Mouse (Mus musculus) bone marrow macrophage, adult 2 months (primary cell): ENCODE measurements around the gene Sertad2.

Source experiments
- CTCF ChIP-seq: IDR thresholded peaks from 2 replicates; pipeline ENCODE4 v1.5.1; 2012; ENCODE audit warnings: low read depth, mild to moderate bottlenecking, low read length, moderate library complexity
- POLR2A ChIP-seq: IDR thresholded peaks from 2 replicates; pipeline ENCODE4 v1.6.1; 2012; ENCODE audit warnings: mild to moderate bottlenecking, low read depth, low read length, borderline replicate concordance

- TF ChIP-seq POLR2A (no peak), CTCF (no peak)
Measured at GRCm38 (mm10) chr11:20522750-20523149, 20.3 kb upstream of the Sertad2 start.
